Mouse (Mus musculus): ENCODE measurements around the gene Olfr543. TPM values are rescaled to one million over a fixed set of nuclear protein-coding genes. Genes with fewer than 3 reads are reported as not detected.

Olfr543 gene
- total RNA-seq, 2 experiments from 2014 or later, result not detected

DNA sequence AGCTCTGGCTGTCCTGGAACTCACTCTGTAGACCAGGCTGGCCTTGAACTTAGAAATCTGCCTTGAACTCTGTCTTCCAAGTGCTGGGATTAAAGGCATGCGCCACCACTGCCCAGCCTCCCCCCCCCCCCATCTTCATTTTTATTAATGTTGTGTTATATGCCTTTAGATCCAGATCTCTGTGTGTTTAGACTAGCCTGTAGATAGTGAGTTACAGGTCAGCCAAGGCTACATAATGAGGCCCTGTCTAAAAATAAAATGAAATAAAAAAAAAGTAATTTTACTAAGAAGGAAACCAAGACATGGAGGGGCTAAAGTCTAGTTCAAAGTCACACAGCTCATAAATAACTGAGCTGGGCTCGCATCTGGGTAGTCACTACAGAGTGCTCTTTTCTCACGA lies 2.6 kb downstream of the Olfr543 start:
- intact Hi-C loops (cut with DNase I), result no loop called here
- no peak for DNase-seq

- no peak for DNase-seq
- intact Hi-C loops (cut with DNase I), result no loop called here
Measured at GRCm38 (mm10) chr7:102478425-102478824, 3.1 kb downstream of the Olfr543 start.

DNA sequence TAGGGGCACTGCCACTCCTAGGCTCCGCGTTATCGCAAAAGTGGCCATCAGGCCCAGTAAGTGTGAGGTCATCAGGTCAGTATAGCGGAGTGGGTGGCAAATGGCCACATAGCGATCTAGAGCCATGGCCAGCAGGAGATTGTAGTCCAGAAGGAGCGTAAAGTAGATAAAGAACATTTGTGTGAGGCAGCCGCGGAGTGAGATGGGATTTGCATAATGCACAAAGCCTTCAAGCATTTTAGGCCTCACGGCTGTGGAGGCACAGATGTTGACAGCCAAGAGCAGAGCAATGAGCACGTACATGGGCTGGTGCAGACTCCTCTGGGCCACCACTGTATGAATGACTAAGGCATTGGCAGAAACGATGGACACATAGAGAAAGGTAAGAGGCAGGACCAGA lies 4.1 kb downstream of the Olfr543 start:
- no peak for DNase-seq
- intact Hi-C loops (cut with DNase I), result no loop called here

DNA sequence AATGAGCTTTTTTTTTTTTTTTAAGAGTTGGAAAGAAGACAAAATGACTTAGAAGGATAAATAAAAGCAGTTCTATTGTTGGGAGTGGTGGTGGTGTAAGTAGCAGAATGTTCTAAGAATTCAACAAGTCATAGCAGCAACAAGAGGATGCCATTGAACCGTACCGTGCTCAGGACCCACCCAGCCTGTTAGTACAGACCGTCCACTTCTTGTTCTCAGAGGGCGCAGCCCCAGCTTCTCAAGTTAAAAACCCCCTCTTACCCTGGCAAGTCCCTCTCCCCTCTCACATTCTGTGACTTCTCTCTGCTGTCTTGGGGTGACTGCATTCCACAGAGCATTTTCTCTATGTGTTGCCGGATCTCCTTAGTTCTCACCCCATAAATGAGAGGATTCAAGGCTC lies 4.9 kb downstream of the Olfr543 start:
- no peak for DNase-seq
- intact Hi-C loops (cut with DNase I), result no loop called here

- intact Hi-C loops (cut with DNase I), result no loop called here
- DNase-seq, result no peak
Measured at GRCm38 (mm10) chr7:102472675-102473074, 8.8 kb downstream of the Olfr543 start.

DNA sequence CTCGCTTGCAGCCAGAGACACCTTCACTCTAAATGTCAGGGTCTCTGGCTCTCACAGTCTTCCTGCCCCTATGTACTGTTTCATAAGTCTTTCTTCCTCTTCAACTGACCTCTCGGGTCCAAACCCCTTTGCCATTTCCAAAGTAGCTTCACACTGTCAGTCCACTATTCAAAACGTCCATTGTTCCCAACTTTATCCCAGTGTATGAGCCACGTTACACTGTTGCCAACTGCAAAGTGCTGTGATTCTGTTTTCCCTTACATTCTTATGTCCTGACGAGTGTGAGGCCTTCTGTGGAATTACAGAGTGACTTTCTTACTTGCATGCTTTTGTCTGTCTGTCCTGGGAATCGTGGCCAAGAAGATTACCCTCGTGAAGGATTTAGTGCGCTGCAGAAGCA lies 13.9 kb downstream of the Olfr543 start:
- intact Hi-C loops (cut with DNase I), result no loop called here
- no peak for DNase-seq

GRCm38 (mm10) chr7:102458618-102459380 lies 22.7 kb downstream of the Olfr543 start:
- intact Hi-C loops (cut with DNase I), result no loop called here
- no peak for DNase-seq

DNA sequence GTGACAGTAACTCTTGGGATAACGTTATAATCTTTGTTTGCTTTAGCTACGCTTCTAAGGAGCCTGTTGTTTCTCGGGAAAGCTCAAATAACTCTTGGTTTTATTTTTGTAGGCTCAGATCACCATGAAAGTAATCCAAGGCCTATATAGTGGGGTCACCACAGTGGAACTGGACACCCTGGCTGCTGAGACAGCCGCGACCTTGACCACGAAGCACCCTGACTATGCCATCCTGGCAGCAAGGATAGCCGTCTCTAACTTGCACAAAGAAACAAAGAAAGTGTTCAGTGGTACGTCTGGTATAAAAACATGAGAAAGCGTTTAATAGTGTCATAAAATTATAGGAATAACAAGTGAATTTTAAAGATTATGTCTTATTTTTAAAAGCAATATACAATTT lies 35.0 kb downstream of the Olfr543 start:
- DNase-seq, result no peak
- intact Hi-C loops (cut with DNase I), result no loop called here

DNA sequence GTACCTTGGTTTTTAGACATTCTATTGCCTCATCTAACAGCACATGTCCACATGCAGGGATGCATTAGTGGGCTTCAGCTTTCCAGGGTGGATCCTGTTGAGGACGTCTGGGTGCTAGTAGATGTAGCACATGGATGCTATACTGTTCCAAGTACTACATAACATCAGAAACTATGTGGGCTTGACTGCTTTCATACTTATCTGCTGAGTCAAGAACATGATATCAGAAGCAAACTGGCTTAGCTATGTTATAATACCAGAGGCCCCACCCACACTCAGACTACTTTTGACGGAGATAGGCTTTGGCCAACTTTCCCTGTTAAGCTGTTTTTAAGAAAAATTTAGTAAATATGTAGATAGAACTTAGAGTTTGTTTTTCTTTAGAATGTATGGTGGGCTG lies 37.2 kb downstream of the Olfr543 start:
- intact Hi-C loops (cut with DNase I), result no loop called here
- no peak for DNase-seq

DNA sequence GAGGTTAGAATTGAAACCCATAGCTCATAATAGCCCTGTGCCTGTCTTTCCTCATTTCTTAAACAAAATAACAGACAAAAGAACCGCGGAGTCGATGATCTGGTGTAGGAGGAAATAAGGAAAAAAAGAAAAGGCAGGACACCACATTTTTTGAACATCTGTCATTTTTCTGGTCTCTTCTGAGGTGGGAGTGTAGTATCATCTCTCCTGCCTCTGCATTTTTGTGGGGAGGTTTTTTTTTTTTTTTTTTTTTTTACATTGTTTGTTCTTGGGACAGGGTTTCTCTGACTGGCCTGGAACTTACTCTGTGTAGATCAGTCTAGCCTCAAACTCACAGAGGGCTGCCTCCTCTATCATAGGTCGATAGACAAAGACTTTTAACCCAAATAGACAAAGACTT lies 39.0 kb downstream of the Olfr543 start:
- no peak for DNase-seq
- intact Hi-C loops (cut with DNase I), result no loop called here

DNA sequence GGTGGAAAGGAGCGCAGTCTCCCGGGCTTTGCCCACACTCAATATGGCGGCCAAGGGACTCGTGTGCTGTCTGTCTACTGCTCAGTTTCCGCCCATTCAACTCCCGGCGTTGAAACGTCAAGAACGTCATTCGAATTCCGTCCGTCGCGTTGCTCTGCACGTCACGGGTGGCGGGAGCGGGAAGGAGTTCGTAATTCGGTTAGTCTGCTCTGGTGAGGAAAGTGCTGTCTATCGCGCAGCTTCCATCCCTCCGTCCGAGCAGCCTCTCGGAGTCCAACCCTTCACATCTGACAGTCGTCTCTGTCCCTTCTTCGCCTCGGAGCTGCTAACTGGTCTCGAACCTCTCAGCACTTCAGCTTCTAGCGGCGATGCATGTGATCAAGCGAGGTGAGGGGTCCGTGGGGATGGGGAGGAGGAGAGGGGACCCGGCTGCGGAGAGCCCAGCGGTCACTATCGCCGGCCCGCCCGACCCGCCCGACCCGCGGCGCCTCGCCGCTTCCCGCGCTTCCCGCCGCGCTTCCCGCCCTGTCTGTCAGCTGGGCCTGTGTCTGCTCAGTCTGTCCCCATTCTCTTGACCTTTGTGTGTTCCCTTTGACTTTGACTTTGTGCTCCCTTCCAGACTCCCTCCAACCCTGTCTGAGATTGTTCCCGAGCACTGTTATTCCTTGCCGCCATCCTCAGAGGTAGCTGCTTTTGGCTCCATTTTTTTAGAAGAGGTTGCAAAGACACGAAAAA lies 39.7 kb downstream of the Olfr543 start, which contains the start of gene Rrm1:
Gene Rrm1 (plus strand): TSS at position 39 of the 735 bp plus-strand sequence.
- intact Hi-C loops (cut with DNase I), result no loop called here
- DNase-seq, result peak; percentile 89 to 95

GRCm38 (mm10) chr7:102440822-102441656 lies 40.4 kb downstream of the Olfr543 start:
- no peak for DNase-seq
- intact Hi-C loops (cut with DNase I), result no loop called here

DNA sequence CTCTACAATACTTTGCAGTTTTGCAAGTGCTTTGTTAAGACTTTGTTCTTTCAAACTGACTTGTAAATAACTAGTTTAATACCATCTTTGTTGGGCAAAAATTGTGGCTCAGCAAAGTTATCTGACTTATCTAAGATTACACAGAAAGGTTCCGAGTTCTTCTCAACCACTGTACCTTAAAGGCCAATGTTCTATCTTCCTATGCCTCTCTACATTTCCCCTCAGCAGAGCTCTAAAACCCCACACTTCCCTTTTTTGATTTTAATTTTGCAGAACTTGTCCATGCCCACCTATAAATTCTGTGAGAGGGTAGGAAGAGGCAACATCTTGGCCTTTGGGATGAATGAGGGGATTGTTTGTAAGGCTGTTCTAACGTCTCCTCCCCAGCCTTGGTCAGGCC lies 47.1 kb downstream of the Olfr543 start:
- intact Hi-C loops (cut with DNase I), result no loop called here
- no peak for DNase-seq

Other genes with a start within 250 kb of the Olfr543 start
- 10 to 100 TPM; 30.8 to 31.9 TPM for gene Rhog, start 225.6 kb downstream of the Olfr543 start, total RNA-seq (2021)
- gene Stim1, start 213.9 kb downstream of the Olfr543 start, total RNA-seq (2021), result 10 to 100 TPM; 25.8 to 30.2 TPM
- gene Rrm1, start 40.0 kb downstream of the Olfr543 start, total RNA-seq (2021), result 10 to 100 TPM; 14.4 to 19.1 TPM
- gene Olfr544, start 6.6 kb upstream of the Olfr543 start, total RNA-seq (2021), result not detected
- not detected for gene Olfr545, start 17.9 kb upstream of the Olfr543 start, total RNA-seq (2021)
- not detected for gene Olfr547, start 53.1 kb upstream of the Olfr543 start, total RNA-seq (2021)
- gene Olfr548-ps1, start 59.2 kb upstream of the Olfr543 start, total RNA-seq (2021), result not detected
- not detected for gene Olfr549, start 68.2 kb upstream of the Olfr543 start, total RNA-seq (2021)
- gene Trim21, start 83.8 kb upstream of the Olfr543 start, total RNA-seq (2021), result 1 to 10 TPM; 6.1 to 7.7 TPM
- gene Olfr550, start 89.8 kb upstream of the Olfr543 start, total RNA-seq (2021), result under 1 TPM; 0.17 to 0.37 TPM
- gene Olfr551, start 110.2 kb upstream of the Olfr543 start, total RNA-seq (2021), result not detected
- gene Olfr552, start 116.1 kb upstream of the Olfr543 start, total RNA-seq (2021), result under 1 TPM; 0.07 to 0.27 TPM
- gene Olfr553, start 136.5 kb upstream of the Olfr543 start, total RNA-seq (2021), result not detected
- not detected for gene Olfr554, start 156.8 kb upstream of the Olfr543 start, total RNA-seq (2021)
- not detected for gene Olfr555, start 177.1 kb upstream of the Olfr543 start, total RNA-seq (2021)
- gene Olfr556, start 183.2 kb upstream of the Olfr543 start, total RNA-seq (2021), result not detected
- 1 to 10 TPM; 7.7 to 8.7 TPM for gene Trim68, start 205.6 kb upstream of the Olfr543 start, total RNA-seq (2021)
- gene Olfr557, start 214.2 kb upstream of the Olfr543 start, total RNA-seq (2021), result not detected
- 1 to 10 TPM; 4.8 to 5.1 TPM for gene Olfr558, start 220.5 kb upstream of the Olfr543 start, total RNA-seq (2021)
- not detected for gene Olfr33, start 237.4 kb upstream of the Olfr543 start, total RNA-seq (2021)
- gene Olfr559, start 245.8 kb upstream of the Olfr543 start, total RNA-seq (2021), result not detected

Measured in heart, postnatal 14 days (tissue).